Mouse (Mus musculus) spleen, adult 2 months (tissue): Measurements from ENCODE around the gene Rpl24. TPM values are rescaled to one million over a fixed set of nuclear protein-coding genes. Genes with fewer than 3 reads are reported as not detected.
"Not testable (repeated sequence)": the region's sequence is repeated elsewhere in the genome, so short reads cannot be mapped to it uniquely, and the experiment has no call there.

Source experiments
- DNase-seq, 2 experiments: peaks; one replicate each; pipeline versions ENCODE4 v3.0.0 to v3.0.0-alpha.2; 2012 to 2021; ENCODE audit warnings: low spot score in 2 of 2, low read depth in 1 of 2
- H3K27ac ChIP-seq: fragments of 200-500 bp; 2 replicates; pipeline ENCODE4 v1.5.1; 2012; ENCODE audit warnings: low read length, inconsistent platforms; ENCODE audit not compliant: insufficient read depth
- H3K27me3 ChIP-seq: fragments of 200-500 bp; 2 replicates; pipeline ENCODE4 v1.6.1; 2012; ENCODE audit warnings: mild to moderate bottlenecking, moderate library complexity, low read length, inconsistent platforms; ENCODE audit not compliant: control insufficient read depth, insufficient read depth
- H3K36me3 ChIP-seq: fragments of 200-500 bp; 2 replicates; pipeline ENCODE4 v1.6.1; 2012; ENCODE audit warnings: mild to moderate bottlenecking, low read length, inconsistent platforms; ENCODE audit not compliant: control insufficient read depth, insufficient read depth
- H3K4me1 ChIP-seq: fragments of 200-500 bp; 2 replicates; pipeline ENCODE4 v1.6.1; 2011; ENCODE audit warnings: inconsistent platforms; ENCODE audit not compliant: control insufficient read depth, insufficient read depth, insufficient read length
- H3K4me3 ChIP-seq: fragments of 200-500 bp; 2 replicates; pipeline ENCODE4 v1.5.1; 2011; ENCODE audit warnings: mild to moderate bottlenecking, inconsistent platforms; ENCODE audit not compliant: insufficient read depth, insufficient read length; ENCODE audit errors: extremely low read depth
- CTCF ChIP-seq: fragments of 200-500 bp; IDR thresholded peaks from 2 replicates; pipeline ENCODE4 v1.5.1; 2011; ENCODE audit warnings: mild to moderate bottlenecking, inconsistent platforms; ENCODE audit not compliant: insufficient read depth, insufficient read length, insufficient replicate concordance; ENCODE audit errors: extremely low read depth
- POLR2A ChIP-seq: fragments of 200-500 bp; IDR thresholded peaks from 2 replicates; pipeline ENCODE4 v1.6.1; 2011; ENCODE audit warnings: low read depth, low read length, inconsistent platforms
- WGBS: fragments of 180-500 bp; shearing (Covaris S2); methylation state at CpG from one replicate; pipeline ENCODE4 v1.1.7; 2018; 5-methylcytosine and 5-hydroxymethylcytosine counted together
- polyA plus RNA-seq: library from polyadenylated mRNA; depleted of rRNA; stranded (reverse); fragments of >200 nt; gene quantifications from 2 replicates; pipeline ENCODE4 v1.2.3, GENCODE M21; 2012

The Rpl24 gene
- polyA plus RNA-seq, 1 experiment: 76.2 TPM

- no peaks in the 10 kb centered on the region for H3K36me3 ChIP-seq
- WGBS: 77% methylated on average over 6 of the region's 6 CpGs
- no peaks in the 10 kb centered on the region for H3K4me1 ChIP-seq
- H3K27me3 ChIP-seq: no peaks in the 10 kb centered on the region
- no peak for DNase-seq
- no peak overlapping the region for H3K4me3 ChIP-seq
- TF ChIP-seq CTCF (no peak), POLR2A (no peak)
- H3K27ac ChIP-seq: no peak overlapping the region
Observed at GRCm38 (mm10) chr16:55939703-55940102, 26.4 kb upstream of the Rpl24 start.

GRCm38 (mm10) chr16:55940781-55941180 is 25.3 kb upstream of the Rpl24 start:
- no peak for DNase-seq
- no peak for TF ChIP-seq POLR2A
- no peak for TF ChIP-seq CTCF
- no peaks in the 10 kb centered on the region for H3K36me3 ChIP-seq
- no peaks in the 10 kb centered on the region for H3K4me1 ChIP-seq
- no peak overlapping the region for H3K4me3 ChIP-seq
- H3K27ac ChIP-seq: no peak overlapping the region
- H3K27me3 ChIP-seq: no peaks in the 10 kb centered on the region
- 94% methylated on average over 4 of the region's 4 CpGs for WGBS

- TF ChIP-seq POLR2A (no peak), CTCF (no peak)
- peaks cover 6% of the 10 kb centered on the region; the same call in 1 of the 2 replicates for H3K4me1 ChIP-seq
- H3K27me3 ChIP-seq: no peaks in the 10 kb centered on the region
- H3K36me3 ChIP-seq: no peaks in the 10 kb centered on the region
- DNase-seq: no peak
- 86% methylated on average over 3 of the region's 3 CpGs for WGBS
- no peak overlapping the region for H3K4me3 ChIP-seq
- H3K27ac ChIP-seq: peak overlapping the region; percentile 60
Observed at GRCm38 (mm10) chr16:55947266-55947665, 18.8 kb upstream of the Rpl24 start.

GRCm38 (mm10) chr16:55947876-55948410 is 18.1 kb upstream of the Rpl24 start:
- WGBS: 63% methylated on average over 2 of the region's 2 CpGs
- H3K27ac ChIP-seq: peak overlapping the region; percentile 67
- H3K4me3 ChIP-seq, DNase-seq, H3K36me3 ChIP-seq, H3K27me3 ChIP-seq: not testable (repeated sequence)
- H3K4me1 ChIP-seq: peaks cover 10% of the 10 kb centered on the region; the same call in 1 of the 2 replicates

- 1% methylated on average over 7 of the region's 7 CpGs for WGBS
- Histone ChIP-seq H3K4me1 (peaks cover 10% of the 10 kb centered on the region; the same call in 1 of the 2 replicates), H3K27ac (peak overlapping the region; percentile 88; the same call in 1 of the 2 replicates), H3K4me3 (no peak overlapping the region), H3K27me3 (no peaks in the 10 kb centered on the region), H3K36me3 (no peaks in the 10 kb centered on the region)
- TF ChIP-seq POLR2A (peak; percentile 20; the same call in 1 of the 2 replicates), CTCF (no peak)
- peak; percentile 85 to 88 for DNase-seq
Observed at GRCm38 (mm10) chr16:55948963-55949362, 17.1 kb upstream of the Rpl24 start.

- H3K4me1 ChIP-seq: peaks cover 10% of the 10 kb centered on the region; the same call in 1 of the 2 replicates
- DNase-seq: no peak
- TF ChIP-seq CTCF (no peak), POLR2A (no peak)
- H3K27me3 ChIP-seq: no peaks in the 10 kb centered on the region
- WGBS: 68% methylated on average over 3 of the region's 3 CpGs
- H3K36me3 ChIP-seq: no peaks in the 10 kb centered on the region
- H3K4me3 ChIP-seq: no peak overlapping the region
- peak overlapping the region; percentile 78 for H3K27ac ChIP-seq
Observed at GRCm38 (mm10) chr16:55950462-55950861, 15.6 kb upstream of the Rpl24 start.

GRCm38 (mm10) chr16:55950946-55951678 is 15.0 kb upstream of the Rpl24 start:
- Histone ChIP-seq H3K36me3 (no peaks in the 10 kb centered on the region), H3K27me3 (no peaks in the 10 kb centered on the region), H3K4me1 (peaks cover 10% of the 10 kb centered on the region; the same call in 1 of the 2 replicates), H3K4me3 (no peak overlapping the region), H3K27ac (peak overlapping the region; percentile 75)
- peak; percentile 77 to 81 for DNase-seq
- WGBS: 27% methylated on average over 19 of the region's 19 CpGs
- TF ChIP-seq POLR2A (no peak), CTCF (peak; percentile 24; the same call in 1 of the 2 replicates)
